Mouse (Mus musculus) neural tube, embryonic 12.5 days (tissue): ENCODE results near the gene Foxi2. TPM values are rescaled to one million over a fixed set of nuclear protein-coding genes. Genes with fewer than 3 reads are reported as not detected.
A peak's percentile ranks its signal among the peaks of the same experiment; 100 is the strongest.

Experiments used
- ATAC-seq: fragments of 200-750 bp; cut with Nextera tagmentation; 2 replicates; pipeline ENCODE4 v1.8.0; 2017; ENCODE audit warnings: low read depth, mild to moderate bottlenecking, moderate TSS enrichment, moderate library complexity; ENCODE audit not compliant: low FRiP score
- H3K27ac ChIP-seq: fragments of 300-500 bp; sonication (generic); 2 replicates; pipeline ENCODE4 v1.5.1; 2016
- H3K27me3 ChIP-seq: fragments of 300-500 bp; sonication (generic); replicated peaks from 2 replicates; pipeline ENCODE4 v1.6.1; 2016; ENCODE audit warnings: mild to moderate bottlenecking
- H3K36me3 ChIP-seq: fragments of 300-500 bp; sonication (generic); 2 replicates; pipeline ENCODE4 v1.6.1; 2016; ENCODE audit warnings: mild to moderate bottlenecking
- H3K4me1 ChIP-seq: fragments of 300-500 bp; sonication (generic); 2 replicates; pipeline ENCODE4 v1.6.1; 2016
- H3K4me2 ChIP-seq: fragments of 300-500 bp; sonication (generic); replicated peaks from 2 replicates; pipeline ENCODE4 v1.6.1; 2016; ENCODE audit warnings: mild to moderate bottlenecking
- H3K4me3 ChIP-seq: fragments of 300-500 bp; sonication (generic); 2 replicates; pipeline ENCODE4 v1.5.1; 2016
- H3K9ac ChIP-seq: fragments of 300-500 bp; sonication (generic); 2 replicates; pipeline ENCODE4 v1.6.1; 2016; ENCODE audit warnings: mild to moderate bottlenecking
- H3K9me3 ChIP-seq: fragments of 300-500 bp; sonication (generic); 2 replicates; pipeline ENCODE4 v1.6.1; 2016; ENCODE audit warnings: mild to moderate bottlenecking
- WGBS: fragments of 180-500 bp; shearing (Covaris S2); methylation state at CpG from one replicate; pipeline ENCODE4 v1.1.7; 2016; 5-methylcytosine and 5-hydroxymethylcytosine counted together
- polyA plus RNA-seq: library from polyadenylated mRNA; unstranded; fragments of >200 nt; fragmentation: Nextera tagmentation; extraction: Ambion mirVana; gene quantifications from 2 replicates; pipeline ENCODE4 v1.2.1, GENCODE M21; 2016

Gene Foxi2
- polyA plus RNA-seq: not detected in 2 replicates

- peak within 1 kb of the TSS; percentile 22 for H3K4me3 ChIP-seq
- no peaks in the 10 kb centered on the region for H3K36me3 ChIP-seq
- peaks cover 6% of the 10 kb centered on the region; the same call in 1 of the 2 replicates for H3K4me1 ChIP-seq
- H3K27ac ChIP-seq: no peak within 1 kb of the TSS
- ATAC-seq: no peak
- H3K9me3 ChIP-seq: no peaks in the 10 kb centered on the region
- WGBS: 3% methylated on average over 51 of the region's 51 CpGs
- H3K4me2 ChIP-seq: peak within 1 kb of the TSS; percentile 59
- H3K27me3 ChIP-seq: peaks cover 48% of the 10 kb centered on the region
- H3K9ac ChIP-seq: no peak within 1 kb of the TSS; the same call in 1 of the 2 replicates
Observed at GRCm38 (mm10) chr7:135410237-135410965, at the start of gene Foxi2. Gene Foxi2, plus strand, starts transcription at chr7:135410308.

- no peak overlapping the region for H3K4me3 ChIP-seq
- no peaks in the 10 kb centered on the region for H3K27me3 ChIP-seq
- no peak for ATAC-seq
- H3K4me2 ChIP-seq: no peak overlapping the region
- no peaks in the 10 kb centered on the region for H3K36me3 ChIP-seq
- H3K4me1 ChIP-seq: no peaks in the 10 kb centered on the region
- no peaks in the 10 kb centered on the region for H3K9me3 ChIP-seq
- H3K27ac ChIP-seq: no peak overlapping the region
- 91% methylated on average over 5 of the region's 5 CpGs for WGBS
- H3K9ac ChIP-seq: no peak overlapping the region
Observed at GRCm38 (mm10) chr7:135364606-135365005, 45.5 kb upstream of the Foxi2 start.

GRCm38 (mm10) chr7:135376048-135376447 lies 34.1 kb upstream of the Foxi2 start:
- 80% methylated on average over 13 of the region's 13 CpGs for WGBS
- H3K27ac ChIP-seq: no peak overlapping the region
- no peaks in the 10 kb centered on the region for H3K27me3 ChIP-seq
- H3K4me3 ChIP-seq: no peak overlapping the region
- H3K36me3 ChIP-seq: no peaks in the 10 kb centered on the region
- H3K4me2 ChIP-seq: no peak overlapping the region
- H3K9ac ChIP-seq: no peak overlapping the region
- H3K4me1 ChIP-seq: no peaks in the 10 kb centered on the region
- no peaks in the 10 kb centered on the region for H3K9me3 ChIP-seq
- ATAC-seq: no peak

GRCm38 (mm10) chr7:135376932-135377331 lies 33.2 kb upstream of the Foxi2 start:
- H3K9ac ChIP-seq: no peak overlapping the region
- no peak overlapping the region for H3K4me2 ChIP-seq
- no peaks in the 10 kb centered on the region for H3K9me3 ChIP-seq
- no peaks in the 10 kb centered on the region for H3K4me1 ChIP-seq
- H3K36me3 ChIP-seq: no peaks in the 10 kb centered on the region
- H3K27me3 ChIP-seq: no peaks in the 10 kb centered on the region
- WGBS: 68% methylated on average over 5 of the region's 5 CpGs
- no peak for ATAC-seq
- H3K27ac ChIP-seq: no peak overlapping the region
- H3K4me3 ChIP-seq: no peak overlapping the region

GRCm38 (mm10) chr7:135378331-135378730 lies 31.8 kb upstream of the Foxi2 start:
- 90% methylated on average over 5 of the region's 5 CpGs for WGBS
- no peak overlapping the region for H3K9ac ChIP-seq
- H3K4me3 ChIP-seq: no peak overlapping the region
- H3K27me3 ChIP-seq: no peaks in the 10 kb centered on the region
- no peaks in the 10 kb centered on the region for H3K36me3 ChIP-seq
- no peak overlapping the region for H3K4me2 ChIP-seq
- no peaks in the 10 kb centered on the region for H3K9me3 ChIP-seq
- H3K4me1 ChIP-seq: no peaks in the 10 kb centered on the region
- no peak for ATAC-seq
- H3K27ac ChIP-seq: no peak overlapping the region

- Histone ChIP-seq H3K9ac (no peak overlapping the region), H3K27me3 (no peaks in the 10 kb centered on the region), H3K36me3 (no peaks in the 10 kb centered on the region), H3K27ac (no peak overlapping the region), H3K9me3 (no peaks in the 10 kb centered on the region), H3K4me1 (no peaks in the 10 kb centered on the region), H3K4me3 (no peak overlapping the region), H3K4me2 (no peak overlapping the region)
- WGBS: 75% methylated on average over 3 of the region's 3 CpGs
- ATAC-seq: no peak
Observed at GRCm38 (mm10) chr7:135389039-135389438, 21.1 kb upstream of the Foxi2 start.

- no peak overlapping the region for H3K4me3 ChIP-seq
- no peaks in the 10 kb centered on the region for H3K36me3 ChIP-seq
- no peak overlapping the region for H3K9ac ChIP-seq
- H3K4me2 ChIP-seq: no peak overlapping the region
- WGBS: 8% methylated on average over 5 of the region's 5 CpGs
- no peak for ATAC-seq
- H3K9me3 ChIP-seq: no peaks in the 10 kb centered on the region
- no peak overlapping the region for H3K27ac ChIP-seq
- H3K4me1 ChIP-seq: no peaks in the 10 kb centered on the region
- H3K27me3 ChIP-seq: no peaks in the 10 kb centered on the region
Observed at GRCm38 (mm10) chr7:135392949-135393542, 17.1 kb upstream of the Foxi2 start.

- no peak overlapping the region for H3K9ac ChIP-seq
- no peak overlapping the region for H3K4me3 ChIP-seq
- no peaks in the 10 kb centered on the region for H3K4me1 ChIP-seq
- 86% methylated on average over 3 of the region's 3 CpGs for WGBS
- no peaks in the 10 kb centered on the region for H3K27me3 ChIP-seq
- no peaks in the 10 kb centered on the region for H3K36me3 ChIP-seq
- H3K27ac ChIP-seq: no peak overlapping the region
- ATAC-seq: no peak
- no peaks in the 10 kb centered on the region for H3K9me3 ChIP-seq
- H3K4me2 ChIP-seq: no peak overlapping the region
Observed at GRCm38 (mm10) chr7:135394436-135394835, 15.7 kb upstream of the Foxi2 start.

- H3K9ac ChIP-seq: no peak overlapping the region
- H3K27me3 ChIP-seq: no peaks in the 10 kb centered on the region
- H3K4me3 ChIP-seq: no peak overlapping the region
- no peak for ATAC-seq
- no peak overlapping the region for H3K4me2 ChIP-seq
- H3K4me1 ChIP-seq: no peaks in the 10 kb centered on the region
- H3K27ac ChIP-seq: no peak overlapping the region
- no peaks in the 10 kb centered on the region for H3K36me3 ChIP-seq
- no peaks in the 10 kb centered on the region for H3K9me3 ChIP-seq
Observed at GRCm38 (mm10) chr7:135395242-135395641, 14.9 kb upstream of the Foxi2 start.

GRCm38 (mm10) chr7:135397096-135397495 lies 13.0 kb upstream of the Foxi2 start:
- Histone ChIP-seq H3K4me1 (no peaks in the 10 kb centered on the region), H3K4me2 (no peak overlapping the region), H3K27me3 (no peaks in the 10 kb centered on the region), H3K36me3 (no peaks in the 10 kb centered on the region), H3K27ac (no peak overlapping the region), H3K4me3 (no peak overlapping the region), H3K9ac (no peak overlapping the region), H3K9me3 (no peaks in the 10 kb centered on the region)
- ATAC-seq: no peak
- WGBS: 53% methylated on average over 6 of the region's 6 CpGs

- WGBS: 54% methylated on average over 5 of the region's 5 CpGs
- no peak overlapping the region for H3K4me3 ChIP-seq
- no peak overlapping the region for H3K9ac ChIP-seq
- H3K27me3 ChIP-seq: no peaks in the 10 kb centered on the region
- no peaks in the 10 kb centered on the region for H3K9me3 ChIP-seq
- no peak overlapping the region for H3K27ac ChIP-seq
- H3K36me3 ChIP-seq: no peaks in the 10 kb centered on the region
- ATAC-seq: no peak
- H3K4me1 ChIP-seq: no peaks in the 10 kb centered on the region
- H3K4me2 ChIP-seq: no peak overlapping the region
Observed at GRCm38 (mm10) chr7:135397874-135398273, 12.2 kb upstream of the Foxi2 start.

GRCm38 (mm10) chr7:135403416-135403815 lies 6.7 kb upstream of the Foxi2 start:
- ATAC-seq: no peak
- Histone ChIP-seq H3K9ac (no peak overlapping the region), H3K9me3 (no peaks in the 10 kb centered on the region), H3K4me3 (no peak overlapping the region), H3K4me1 (no peaks in the 10 kb centered on the region), H3K4me2 (no peak overlapping the region), H3K27me3 (peaks cover 6% of the 10 kb centered on the region), H3K36me3 (no peaks in the 10 kb centered on the region), H3K27ac (no peak overlapping the region)
- 12% methylated on average over 5 of the region's 5 CpGs for WGBS

GRCm38 (mm10) chr7:135406761-135407160 lies 3.3 kb upstream of the Foxi2 start:
- Histone ChIP-seq H3K36me3 (no peaks in the 10 kb centered on the region), H3K9me3 (no peaks in the 10 kb centered on the region), H3K4me2 (no peak overlapping the region), H3K27me3 (peaks cover 35% of the 10 kb centered on the region), H3K4me1 (peaks cover 6% of the 10 kb centered on the region; the same call in 1 of the 2 replicates), H3K27ac (no peak overlapping the region), H3K4me3 (no peak overlapping the region), H3K9ac (no peak overlapping the region)
- 81% methylated on average over 3 of the region's 3 CpGs for WGBS
- no peak for ATAC-seq
